Mouse (Mus musculus) liver, adult 2 months (tissue): ENCODE measurements around the gene Lbx2. TPM values are rescaled to one million over a fixed set of nuclear protein-coding genes. Genes with fewer than 3 reads are reported as not detected.

ENCODE experiments used
- DNase-seq: peaks from one replicate; pipeline ENCODE4 v3.0.0-alpha.2; 2011; ENCODE audit warnings: low read depth, low spot score; ENCODE audit errors: extremely low read depth
- H3K27ac ChIP-seq: fragments of 200-500 bp; replicated peaks from 2 replicates; pipeline ENCODE4 v1.5.1; 2012; ENCODE audit warnings: low read depth, mild to moderate bottlenecking, control low read depth, inconsistent platforms, low read length; ENCODE audit not compliant: insufficient read depth
- H3K27me3 ChIP-seq: fragments of 200-500 bp; 2 replicates; pipeline ENCODE4 v1.6.1; 2012; ENCODE audit warnings: mild to moderate bottlenecking, moderate library complexity, low read length, inconsistent platforms; ENCODE audit not compliant: control insufficient read depth, insufficient read depth
- H3K36me3 ChIP-seq: fragments of 200-500 bp; 2 replicates; pipeline ENCODE4 v1.6.1; 2012; ENCODE audit warnings: low read length, inconsistent platforms; ENCODE audit not compliant: control insufficient read depth, insufficient read depth
- H3K4me1 ChIP-seq: fragments of 200-500 bp; 2 replicates; pipeline ENCODE4 v1.6.1; 2011; ENCODE audit warnings: low read length; ENCODE audit not compliant: control insufficient read depth, insufficient read depth
- H3K4me3 ChIP-seq: fragments of 200-500 bp; 2 replicates; pipeline ENCODE4 v1.5.1; 2011; ENCODE audit warnings: low read depth, mild to moderate bottlenecking, control low read depth, low read length, moderate library complexity; ENCODE audit not compliant: insufficient read depth
- H3K79me2 ChIP-seq: fragments of 200-500 bp; 2 replicates; pipeline ENCODE4 v1.6.1; 2012; ENCODE audit warnings: inconsistent platforms, mild to moderate bottlenecking, low read length, moderate library complexity; ENCODE audit not compliant: control insufficient read depth, insufficient read depth
- H3K9ac ChIP-seq: fragments of 200-500 bp; 2 replicates; pipeline ENCODE4 v1.6.1; 2012; ENCODE audit warnings: low read depth, mild to moderate bottlenecking, control low read depth, inconsistent platforms, low read length
- CTCF ChIP-seq: fragments of 200-500 bp; IDR thresholded peaks from 2 replicates; pipeline ENCODE4 v1.5.1; 2011; ENCODE audit warnings: low read depth, low read length, control low read depth
- POLR2A ChIP-seq: fragments of 200-500 bp; IDR thresholded peaks from 2 replicates; pipeline ENCODE4 v1.6.1; 2011; ENCODE audit warnings: low read length, control low read depth; ENCODE audit not compliant: insufficient read depth; ENCODE audit errors: extremely low read depth
- WGBS: fragments of 180-500 bp; shearing (Covaris S2); methylation state at CpG from one replicate; pipeline ENCODE4 v1.1.7; 2018; 5-methylcytosine and 5-hydroxymethylcytosine counted together
- polyA plus RNA-seq: library from polyadenylated mRNA; depleted of rRNA; stranded (reverse); fragments of >200 nt; gene quantifications from 2 replicates; pipeline ENCODE4 v1.2.3, GENCODE M21; 2012
- total RNA-seq: library from RNA; depleted of rRNA; stranded (reverse); fragments of >200 nt; gene quantifications from 2 replicates; pipeline ENCODE4 v1.2.3, GENCODE M21; 2014

Gene Lbx2
- total and polyA plus RNA-seq, 2 experiments, result 0.34 to 0.65 TPM

DNA sequence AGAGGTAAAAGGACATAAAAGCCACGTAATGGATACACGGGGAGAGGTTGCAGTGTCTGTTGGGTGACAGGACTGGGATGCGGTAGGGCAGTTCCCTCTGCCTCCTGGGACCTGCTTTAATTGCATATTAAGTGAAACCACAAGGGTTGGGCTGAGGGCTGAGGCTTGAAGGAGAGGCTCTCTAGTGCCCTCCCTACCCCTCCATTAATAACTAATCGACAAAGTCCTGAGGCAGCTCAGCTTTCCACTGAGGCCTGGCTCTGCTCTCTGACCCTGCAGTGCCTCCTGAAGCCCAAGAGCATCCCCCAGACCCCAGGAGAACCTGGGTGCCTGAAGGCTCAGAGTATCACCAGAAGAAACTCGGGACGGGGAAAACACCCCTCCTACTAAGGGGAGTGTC, 1.7 kb upstream of the Lbx2 start:
- 55% methylated on average over 6 of the region's 6 CpGs for WGBS
- no peak overlapping the region for H3K4me3 ChIP-seq
- H3K36me3 ChIP-seq, result peaks cover 4% of the 10 kb centered on the region; the same call in 1 of the 2 replicates
- peaks cover 9% of the 10 kb centered on the region; the same call in 1 of the 2 replicates for H3K4me1 ChIP-seq
- no peaks in the 10 kb centered on the region for H3K79me2 ChIP-seq
- DNase-seq, result no peak
- H3K27ac ChIP-seq, result no peak overlapping the region
- peaks cover 5% of the 10 kb centered on the region for H3K27me3 ChIP-seq
- no peak overlapping the region for H3K9ac ChIP-seq
- no peak for TF ChIP-seq CTCF
- TF ChIP-seq POLR2A, result no peak

DNA sequence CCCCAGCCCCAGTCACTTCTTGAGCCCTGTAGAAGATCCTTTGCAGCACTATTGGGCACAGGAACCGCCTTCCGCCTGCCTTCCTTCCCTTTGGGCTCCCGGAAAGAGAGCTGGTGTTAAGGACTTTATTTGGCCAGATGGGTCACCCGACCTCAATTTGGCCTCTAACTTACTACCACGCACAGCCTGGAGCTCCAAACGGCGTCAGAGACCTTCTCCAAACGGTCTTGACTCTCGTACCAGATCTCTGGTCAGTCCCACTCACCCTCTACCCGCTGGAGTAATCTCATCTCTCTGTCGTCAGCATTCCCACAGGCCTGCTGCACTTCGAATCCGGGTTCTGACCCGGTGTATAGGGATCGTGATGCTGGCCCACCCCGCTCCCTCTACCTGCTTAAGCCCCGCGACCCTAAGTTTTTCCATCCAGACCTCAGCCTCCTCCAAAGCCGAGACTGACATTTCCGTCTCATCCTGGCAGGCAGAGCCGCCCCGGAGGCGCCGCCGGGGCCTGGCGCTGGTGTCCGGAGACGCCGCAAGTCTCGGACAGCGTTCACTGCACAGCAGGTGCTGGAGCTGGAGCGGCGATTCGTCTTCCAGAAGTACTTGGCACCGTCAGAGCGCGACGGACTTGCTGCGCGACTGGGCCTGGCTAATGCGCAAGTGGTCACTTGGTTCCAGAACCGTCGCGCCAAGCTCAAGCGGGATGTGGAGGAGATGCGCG, 1.2 kb downstream of the Lbx2 start:
- no peaks in the 10 kb centered on the region for H3K79me2 ChIP-seq
- H3K4me3 ChIP-seq, result peak overlapping the region; percentile 66
- H3K9ac ChIP-seq, result peak overlapping the region; percentile 62
- no peaks in the 10 kb centered on the region for H3K4me1 ChIP-seq
- peaks cover 5% of the 10 kb centered on the region for H3K27me3 ChIP-seq
- peak overlapping the region; percentile 40 for H3K27ac ChIP-seq
- no peak for DNase-seq
- 9% methylated on average over 47 of the region's 47 CpGs for WGBS
- TF ChIP-seq POLR2A (no peak), CTCF (no peak)
- no peaks in the 10 kb centered on the region for H3K36me3 ChIP-seq

DNA sequence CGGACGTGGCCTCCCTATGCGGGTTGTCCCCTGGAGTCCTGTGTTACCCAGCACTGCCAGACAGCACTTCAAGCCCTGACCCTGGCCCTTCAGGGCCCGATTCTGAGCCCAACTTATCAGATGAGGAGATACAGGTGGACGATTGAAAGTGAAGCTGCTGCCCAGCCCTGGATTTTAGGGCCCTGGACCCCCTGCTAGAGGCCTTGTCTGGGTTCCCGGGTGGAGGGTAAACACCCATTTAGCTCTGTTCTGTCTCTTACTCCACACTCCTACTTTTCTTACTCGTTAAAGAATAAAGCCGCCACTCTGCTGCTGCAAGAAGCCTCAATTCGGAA, 1.7 kb downstream of the Lbx2 start:
- DNase-seq, result no peak
- Histone ChIP-seq H3K79me2 (no peaks in the 10 kb centered on the region), H3K4me1 (no peaks in the 10 kb centered on the region), H3K27me3 (peaks cover 5% of the 10 kb centered on the region), H3K9ac (peak overlapping the region; percentile 62), H3K27ac (peak overlapping the region; percentile 40; the same call in 1 of the 2 replicates), H3K36me3 (no peaks in the 10 kb centered on the region), H3K4me3 (peak overlapping the region; percentile 66)
- TF ChIP-seq POLR2A, result no peak
- TF ChIP-seq CTCF, result no peak
- 29% methylated on average over 9 of the region's 9 CpGs for WGBS

- H3K79me2 ChIP-seq, result no peaks in the 10 kb centered on the region
- H3K4me1 ChIP-seq, result no peaks in the 10 kb centered on the region
- no peak overlapping the region for H3K4me3 ChIP-seq
- H3K36me3 ChIP-seq, result no peaks in the 10 kb centered on the region
- H3K27me3 ChIP-seq, result no peaks in the 10 kb centered on the region; the same call in 1 of the 2 replicates
- H3K9ac ChIP-seq, result no peak overlapping the region
- no peak for TF ChIP-seq CTCF
- no peak for DNase-seq
- WGBS, result 29% methylated on average over 6 of the region's 6 CpGs
- 0 out of 2 replicates have a peak overlapping the region, but pooled peaks have one; percentile 11 for H3K27ac ChIP-seq
Measured at GRCm38 (mm10) chr6:83092416-83093127, 6.4 kb downstream of the Lbx2 start.

- H3K27me3 ChIP-seq, result no peaks in the 10 kb centered on the region
- 81% methylated on average over 6 of the region's 6 CpGs for WGBS
- no peak overlapping the region for H3K27ac ChIP-seq
Measured at GRCm38 (mm10) chr6:83095968-83096367, 9.8 kb downstream of the Lbx2 start.

DNA sequence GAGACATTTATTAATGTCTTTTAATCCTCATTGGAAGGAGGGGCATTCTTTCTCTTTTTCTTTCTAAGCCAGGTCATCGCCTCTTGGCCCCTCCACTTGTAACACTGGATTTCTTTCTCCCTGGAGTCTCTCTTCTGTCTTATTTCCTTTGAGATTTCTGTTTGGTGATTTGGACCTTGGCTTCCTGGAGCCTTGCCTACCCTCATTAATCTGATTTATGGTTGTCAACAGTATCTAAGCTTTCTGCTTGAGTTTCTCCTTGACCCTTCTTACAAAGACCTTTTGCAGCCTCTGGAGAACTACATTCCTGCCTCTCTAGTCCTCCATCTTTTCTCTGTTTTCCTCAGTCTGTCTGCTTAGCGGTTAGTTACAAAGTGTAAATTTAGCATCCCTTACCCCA, 12.2 kb downstream of the Lbx2 start:
- no peak for DNase-seq

More at GRCm38 (mm10) chr6:83095968-83096367, 9.8 kb downstream of the Lbx2 start:
- Histone ChIP-seq H3K36me3 (no peaks in the 10 kb centered on the region), H3K4me3 (no peak overlapping the region), H3K79me2 (no peaks in the 10 kb centered on the region), H3K4me1 (no peaks in the 10 kb centered on the region), H3K9ac (no peak overlapping the region)
- no peak for DNase-seq
- TF ChIP-seq CTCF, result no peak
- TF ChIP-seq POLR2A, result no peak

More for the DNA sequence above, 12.2 kb downstream of the Lbx2 start:
- Histone ChIP-seq H3K79me2 (no peaks in the 10 kb centered on the region), H3K27me3 (no peaks in the 10 kb centered on the region), H3K27ac (no peak overlapping the region), H3K4me3 (no peak overlapping the region), H3K9ac (no peak overlapping the region), H3K36me3 (no peaks in the 10 kb centered on the region), H3K4me1 (peaks cover 11% of the 10 kb centered on the region)
- TF ChIP-seq CTCF (no peak), POLR2A (no peak)
- WGBS, result 83% methylated on average over 2 of the region's 2 CpGs
